Mouse (Mus musculus): ENCODE measurements at regions not wholly inside any gene's neighbourhood (a gene's known extent, or its start where the extent isn't known, plus 50 kb on each side); places are given as distances from the start of the nearest gene placed in this dataset.

DNA sequence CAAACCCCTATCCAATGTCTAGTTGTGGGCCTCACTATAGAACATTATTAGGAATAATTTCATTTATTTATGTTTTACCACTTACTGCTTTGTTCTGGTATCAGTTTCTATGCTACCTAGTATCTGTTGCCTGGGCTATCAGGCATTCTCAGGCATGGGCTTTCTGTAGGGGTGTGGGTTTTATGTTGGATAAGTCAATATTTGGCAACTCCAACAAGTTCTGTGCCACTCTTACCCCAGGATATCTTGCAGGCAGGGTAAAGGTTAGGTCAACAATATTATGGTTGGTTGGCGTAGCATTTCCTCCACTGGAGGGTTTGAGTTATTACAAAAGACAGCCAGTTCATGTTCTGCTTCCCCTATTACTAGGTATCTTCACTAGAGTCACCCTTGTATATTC is 65.8 kb downstream of the Smim10l1 start:
- TF ChIP-seq POLR2A (IDR thresholded peaks at IDR 0.05; ENCODE audit: low read depth, low read length): no peak
- TF ChIP-seq CTCF (IDR thresholded peaks at IDR 0.05; ENCODE audit: extremely low read depth, insufficient read depth, insufficient read length, insufficient replicate concordance): no peak

Measured in spleen, adult 2 months (tissue).